Mouse (Mus musculus): Measurements from ENCODE around the gene Zfp981.

DNA sequence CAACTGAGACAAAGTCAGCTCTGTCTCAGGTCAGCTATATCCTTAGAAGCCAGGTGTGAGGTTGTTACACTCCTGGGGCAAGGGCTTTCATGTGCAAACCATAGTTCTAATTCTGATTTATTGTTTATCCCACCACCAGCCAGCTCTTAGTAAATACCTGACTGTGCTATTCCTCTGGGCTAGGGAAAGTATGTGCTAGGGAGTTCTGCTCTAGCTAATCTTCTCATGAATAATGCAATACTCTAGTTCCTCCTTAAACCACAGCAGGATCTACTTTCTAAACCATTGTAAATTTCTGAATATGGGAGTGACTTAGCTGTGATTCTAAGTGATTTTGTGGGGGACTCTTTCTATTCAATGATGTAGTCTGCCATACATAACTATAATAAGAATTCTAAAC is 9.4 kb upstream of the Zfp981 start:
- TF ChIP-seq POLR2A (IDR thresholded peaks at IDR 0.05; ENCODE audit: borderline replicate concordance, control insufficient read depth, low read depth, low read length) (no peak), CTCF (IDR thresholded peaks at IDR 0.05; ENCODE audit: control insufficient read depth, insufficient read depth, low read length) (no peak)

Measured in bone marrow, adult 2 months (tissue).